Mouse (Mus musculus) MEL (cell line): Measurements from ENCODE around the gene Glipr2. TPM values are rescaled to one million over a fixed set of nuclear protein-coding genes. Genes with fewer than 3 reads are reported as not detected.

Experiments used
- DNase-seq: peaks from one replicate; pipeline ENCODE4 v3.0.0; 2011; ENCODE audit warnings: low read depth, low spot score
- H3K27ac ChIP-seq: 2 replicates; pipeline ENCODE4 v1.5.1; 2012; ENCODE audit warnings: low read depth, mild to moderate bottlenecking, control low read depth, low read length, moderate library complexity; ENCODE audit not compliant: control insufficient read depth
- H3K27me3 ChIP-seq, 2 experiments: fragments of 150-350 bp in 1 of 2; sonication (generic) in 1 of 2; 2 replicates each; pipeline ENCODE4 v1.6.1; 2012; ENCODE audit warnings: low read length in 2 of 2, mild to moderate bottlenecking in 2 of 2, improper control_type of control experiment in 1 of 2, moderate library complexity in 1 of 2; ENCODE audit not compliant: insufficient read depth in 2 of 2, control insufficient read depth in 1 of 2
- H3K36me3 ChIP-seq, 2 experiments: 2 replicates each; pipeline ENCODE4 v1.6.1; 2012 to 2014; ENCODE audit warnings: low read length in 2 of 2, improper control_type of control experiment in 1 of 2, inconsistent platforms in 1 of 2, mild to moderate bottlenecking in 1 of 2; ENCODE audit not compliant: insufficient read depth in 2 of 2, control insufficient read depth in 1 of 2
- H3K4me1 ChIP-seq, 2 experiments: fragments of 150-350 bp in 1 of 2; sonication (generic) in 1 of 2; 2 replicates each; pipeline ENCODE4 v1.6.1; 2012; ENCODE audit warnings: low read length in 2 of 2, improper control_type of control experiment in 1 of 2, mild to moderate bottlenecking in 1 of 2; ENCODE audit not compliant: insufficient read depth in 2 of 2, control insufficient read depth in 1 of 2
- H3K4me3 ChIP-seq, 2 experiments: fragments of 150-350 bp in 1 of 2; sonication (generic) in 1 of 2; 2 replicates each; pipeline ENCODE4 v1.5.1; 2012; ENCODE audit warnings: low read depth in 2 of 2, low read length in 2 of 2, mild to moderate bottlenecking in 2 of 2, moderate library complexity in 2 of 2, control low read depth in 1 of 2, improper control_type of control experiment in 1 of 2; ENCODE audit not compliant: control insufficient read depth in 1 of 2, insufficient read depth in 1 of 2
- H3K79me2 ChIP-seq: 2 replicates; pipeline ENCODE4 v1.6.1; 2012; ENCODE audit warnings: mild to moderate bottlenecking, low read length, moderate library complexity; ENCODE audit not compliant: control insufficient read depth, poor library complexity, insufficient read depth
- H3K9ac ChIP-seq: 2 replicates; pipeline ENCODE4 v1.6.1; 2012; ENCODE audit warnings: low read depth, mild to moderate bottlenecking, control low read depth, low read length, moderate library complexity; ENCODE audit not compliant: control insufficient read depth, poor library complexity, severe bottlenecking
- H3K9me3 ChIP-seq: fragments of 150-350 bp; sonication (generic); replicated peaks from 2 replicates; pipeline ENCODE4 v1.6.1; 2012; ENCODE audit warnings: mild to moderate bottlenecking, low read length, improper control_type of control experiment, moderate library complexity; ENCODE audit not compliant: insufficient read depth
- BHLHE40 ChIP-seq: IDR thresholded peaks from 2 replicates; pipeline ENCODE4 v1.6.1; 2012; ENCODE audit warnings: low read depth, mild to moderate bottlenecking, inconsistent platforms, low read length, improper control_type of control experiment, borderline replicate concordance
- CHD1 ChIP-seq: IDR thresholded peaks from 2 replicates; pipeline ENCODE4 v1.6.1; 2012; ENCODE audit warnings: low read depth, mild to moderate bottlenecking, inconsistent platforms, low read length, improper control_type of control experiment
- CTCF ChIP-seq, 3 experiments: IDR thresholded peaks in 2 of 3; conservative IDR thresholded peaks in 1 of 3; 2 replicates each; pipeline ENCODE4 v1.5.1; 2011 to 2012; ENCODE audit warnings: low read length in 3 of 3, low read depth in 2 of 3, mild to moderate bottlenecking in 2 of 3, improper control_type of control experiment in 1 of 3, inconsistent platforms in 1 of 3, mixed read lengths in 1 of 3, moderate library complexity in 1 of 3; ENCODE audit not compliant: control insufficient read depth in 1 of 3, insufficient read depth in 1 of 3, poor library complexity in 1 of 3, severe bottlenecking in 1 of 3
- E2F4 ChIP-seq: IDR thresholded peaks from 2 replicates; pipeline ENCODE4 v1.6.1; 2011; ENCODE audit warnings: low read depth, low read length, improper control_type of control experiment, borderline replicate concordance
- ELF1 ChIP-seq: IDR thresholded peaks from 2 replicates; pipeline ENCODE4 v1.6.1; 2014; ENCODE audit warnings: low read depth, mild to moderate bottlenecking, inconsistent platforms, low read length, improper control_type of control experiment, moderate library complexity
- EP300 ChIP-seq, 2 experiments: IDR thresholded peaks; 2 replicates each; pipeline ENCODE4 v1.6.1; 2011; ENCODE audit warnings: improper control_type of control experiment in 2 of 2, low read length in 2 of 2, low read depth in 1 of 2, mild to moderate bottlenecking in 1 of 2
- HCFC1 ChIP-seq: IDR thresholded peaks from 2 replicates; pipeline ENCODE4 v1.6.1; 2012; ENCODE audit warnings: low read depth, mild to moderate bottlenecking, inconsistent platforms, low read length, improper control_type of control experiment, moderate library complexity
- KAT2A ChIP-seq: conservative IDR thresholded peaks from 2 replicates; pipeline ENCODE4 v1.6.1; 2012; ENCODE audit warnings: low read depth, low read length, improper control_type of control experiment, inconsistent platforms
- MAFK ChIP-seq: IDR thresholded peaks from 2 replicates; pipeline ENCODE4 v1.6.1; 2011; ENCODE audit warnings: low read depth, mild to moderate bottlenecking, low read length, improper control_type of control experiment, borderline replicate concordance
- MAX ChIP-seq: IDR thresholded peaks from 2 replicates; pipeline ENCODE4 v1.6.1; 2011; ENCODE audit warnings: low read length, improper control_type of control experiment
- MAZ ChIP-seq: IDR thresholded peaks from 2 replicates; pipeline ENCODE4 v1.6.1; 2012; ENCODE audit warnings: low read depth, mild to moderate bottlenecking, inconsistent platforms, low read length, improper control_type of control experiment
- MEF2A ChIP-seq: IDR thresholded peaks from 2 replicates; pipeline ENCODE4 v1.6.1; 2014; ENCODE audit warnings: low read depth, mild to moderate bottlenecking, inconsistent platforms, low read length, improper control_type of control experiment; ENCODE audit not compliant: poor library complexity, insufficient replicate concordance, severe bottlenecking; ENCODE audit errors: extremely low read depth
- MYB ChIP-seq: IDR thresholded peaks from 2 replicates; pipeline ENCODE4 v1.6.1; 2011; ENCODE audit warnings: mild to moderate bottlenecking, low read depth, low read length, improper control_type of control experiment
- MYC ChIP-seq: IDR thresholded peaks from 2 replicates; pipeline ENCODE4 v1.6.1; 2011; ENCODE audit warnings: low read depth, mild to moderate bottlenecking, low read length, improper control_type of control experiment, moderate library complexity
- NELFE ChIP-seq: IDR thresholded peaks from 2 replicates; pipeline ENCODE4 v1.6.1; 2011; ENCODE audit warnings: low read depth, low read length, improper control_type of control experiment
- NRF1 ChIP-seq: IDR thresholded peaks from 2 replicates; pipeline ENCODE4 v1.6.1; 2014; ENCODE audit warnings: low read depth, mild to moderate bottlenecking, inconsistent platforms, low read length, improper control_type of control experiment, moderate library complexity; ENCODE audit not compliant: poor library complexity, insufficient read depth, severe bottlenecking
- POLR2A ChIP-seq, 2 experiments: IDR thresholded peaks; 2 replicates each; pipeline ENCODE4 v1.6.1; 2011 to 2012; ENCODE audit warnings: low read length in 2 of 2, mild to moderate bottlenecking in 2 of 2, control low read depth in 1 of 2, improper control_type of control experiment in 1 of 2, low read depth in 1 of 2, moderate library complexity in 1 of 2; ENCODE audit not compliant: control insufficient read depth in 1 of 2, insufficient read depth in 1 of 2, poor library complexity in 1 of 2
- POLR2AphosphoS5 ChIP-seq: IDR thresholded peaks from 2 replicates; pipeline ENCODE4 v1.6.1; 2012; ENCODE audit warnings: low read depth, borderline replicate concordance, mild to moderate bottlenecking, inconsistent platforms, low read length, moderate library complexity, mixed read lengths
- RAD21 ChIP-seq: IDR thresholded peaks from 2 replicates; pipeline ENCODE4 v1.6.1; 2011; ENCODE audit warnings: mild to moderate bottlenecking, low read depth, low read length, improper control_type of control experiment
- RCOR1 ChIP-seq: IDR thresholded peaks from 2 replicates; pipeline ENCODE4 v1.6.1; 2012; ENCODE audit warnings: low read depth, mild to moderate bottlenecking, inconsistent platforms, low read length, improper control_type of control experiment
- SIN3A ChIP-seq: IDR thresholded peaks from 2 replicates; pipeline ENCODE4 v1.6.1; 2012; ENCODE audit warnings: low read length, improper control_type of control experiment, inconsistent platforms
- SMC3 ChIP-seq: IDR thresholded peaks from 2 replicates; pipeline ENCODE4 v1.6.1; 2011; ENCODE audit warnings: low read depth, low read length, improper control_type of control experiment
- TAL1 ChIP-seq: IDR thresholded peaks from 2 replicates; pipeline ENCODE4 v1.6.1; 2012; ENCODE audit warnings: mild to moderate bottlenecking, inconsistent platforms, low read length, moderate library complexity, mixed read lengths
- TBP ChIP-seq: IDR thresholded peaks from 2 replicates; pipeline ENCODE4 v1.8.0; 2011; ENCODE audit warnings: low read depth, low read length, improper control_type of control experiment
- UBTF ChIP-seq: IDR thresholded peaks from 2 replicates; pipeline ENCODE4 v1.6.1; 2012; ENCODE audit warnings: low read depth, mild to moderate bottlenecking, inconsistent platforms, low read length, improper control_type of control experiment, moderate library complexity, borderline replicate concordance; ENCODE audit not compliant: insufficient read depth
- USF2 ChIP-seq, 2 experiments: IDR thresholded peaks; 2 replicates each; pipeline ENCODE4 v1.6.1; 2011 to 2012; ENCODE audit warnings: improper control_type of control experiment in 2 of 2, low read length in 2 of 2, borderline replicate concordance in 1 of 2, inconsistent platforms in 1 of 2, low read depth in 1 of 2, mild to moderate bottlenecking in 1 of 2; ENCODE audit not compliant: insufficient read depth in 1 of 2
- ZC3H11A ChIP-seq: IDR thresholded peaks from 2 replicates; pipeline ENCODE4 v1.6.1; 2012; ENCODE audit warnings: low read depth, mild to moderate bottlenecking, inconsistent platforms, low read length, improper control_type of control experiment
- ZKSCAN1 ChIP-seq: IDR thresholded peaks from 2 replicates; pipeline ENCODE4 v1.6.1; 2012; ENCODE audit warnings: low read depth, mild to moderate bottlenecking, inconsistent platforms, low read length, improper control_type of control experiment, moderate library complexity
- ZMIZ1 ChIP-seq: IDR thresholded peaks from 2 replicates; pipeline ENCODE4 v1.6.1; 2012; ENCODE audit warnings: low read depth, mild to moderate bottlenecking, inconsistent platforms, low read length, improper control_type of control experiment, moderate library complexity
- ZNF384 ChIP-seq: IDR thresholded peaks from 2 replicates; pipeline ENCODE4 v1.6.1; 2012; ENCODE audit warnings: low read depth, mild to moderate bottlenecking, inconsistent platforms, low read length, improper control_type of control experiment
- polyA plus RNA-seq, 2 experiments: library from polyadenylated mRNA; stranded (reverse) in 1 of 2; unstranded in 1 of 2; fragments of >175 nt in 1 of 2; fragments of >200 nt in 1 of 2; gene quantifications; 2 replicates each; pipeline versions ENCODE4 v1.2.1 to v1.2.4; 2012; ENCODE audit warnings: low replicate concordance in 2 of 2, low read depth in 1 of 2; ENCODE audit not compliant: insufficient read length in 2 of 2, insufficient read depth in 1 of 2, missing spikeins in 1 of 2
- total RNA-seq: library from RNA; depleted of rRNA; stranded (reverse); fragments of 300-350 nt; gene quantifications from 2 replicates; pipeline ENCODE4 v1.2.3, GENCODE M21; 2012; rRNA removed

Glipr2 gene
- total RNA-seq (22.8 and 30.6 TPM in 2 replicates), polyA plus RNA-seq (10 to 100 TPM in 1 of 2 experiments, not detected in 1; 25.0 TPM)

DNA sequence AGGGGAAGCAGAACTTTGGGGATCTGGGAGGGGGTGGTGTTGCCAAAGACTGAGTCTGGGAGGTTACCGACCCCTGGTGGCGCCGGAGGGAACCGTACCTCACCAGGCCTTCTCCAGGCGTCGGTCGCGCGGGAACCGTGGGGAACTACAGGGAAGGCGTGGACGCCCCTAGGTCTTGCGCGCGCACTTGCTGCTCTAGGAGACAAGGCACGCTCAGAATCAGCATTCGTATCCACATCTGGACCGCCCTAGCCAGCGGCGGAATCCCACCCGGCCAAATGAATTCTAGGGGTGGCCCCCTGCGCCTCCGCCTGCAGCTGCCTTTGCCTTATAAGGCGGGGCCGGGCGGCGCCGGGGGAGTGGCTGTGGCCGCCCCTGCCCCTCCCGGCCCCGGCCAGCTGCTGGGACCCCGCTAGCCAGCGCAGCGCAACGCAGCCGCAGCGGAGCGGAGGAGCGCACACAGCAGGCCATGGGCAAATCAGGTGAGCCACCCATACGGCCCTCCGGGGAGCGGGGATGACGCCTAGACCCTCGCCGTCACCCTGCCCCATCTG is at the start of gene Glipr2:
Gene Glipr2 (plus strand): TSS at position 110 of the 554 bp plus-strand sequence.
- peak within 1 kb of the TSS; percentile 60 for H3K27ac ChIP-seq
- peak; percentile 93 for DNase-seq

DNA sequence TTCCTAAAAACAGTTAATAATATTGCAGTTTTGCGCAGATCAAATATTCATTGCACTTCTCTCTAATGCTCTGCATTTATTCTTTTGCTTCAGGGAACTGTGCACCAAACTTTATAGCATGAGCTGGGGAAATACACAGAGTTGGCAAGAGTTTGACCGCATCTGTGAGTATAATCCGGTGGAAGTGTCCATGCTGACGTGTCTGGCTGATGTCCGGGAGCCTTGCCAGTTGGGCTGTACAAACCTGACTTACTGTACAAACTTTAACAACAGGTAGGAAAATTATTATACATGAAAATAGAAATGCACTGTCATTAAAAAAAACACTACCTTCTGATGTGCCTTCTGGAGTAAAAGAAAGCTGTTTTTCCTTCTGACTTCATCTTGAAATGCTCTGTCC is 39.0 kb upstream of the Glipr2 start:
- Histone ChIP-seq H3K9ac (no peak overlapping the region), H3K79me2 (no peaks in the 10 kb centered on the region), H3K36me3 (no peaks in the 10 kb centered on the region), H3K4me1 (no peaks in the 10 kb centered on the region), H3K9me3 (no peaks in the 10 kb centered on the region), H3K4me3 (no peak overlapping the region), H3K27ac (no peak overlapping the region)
- no peak for DNase-seq
- no peak for TF ChIP-seq NELFE
- no peak for TF ChIP-seq EP300 (IDR thresholded peaks at IDR 0.05; ENCODE audit: low read depth in 1 of 2, low read length in 2 of 2)
- TF ChIP-seq MAFK = no peak
- no peak for TF ChIP-seq USF2 (IDR thresholded peaks at IDR 0.05; ENCODE audit: borderline replicate concordance in 1 of 2, insufficient read depth in 1 of 2, low read depth in 1 of 2, low read length in 2 of 2)
- TF ChIP-seq MAZ = no peak
- TF ChIP-seq KAT2A = no peak
- no peak for TF ChIP-seq E2F4
- TF ChIP-seq MEF2A = no peak
- no peak for TF ChIP-seq MYB
- TF ChIP-seq CHD1 = no peak
- no peak for TF ChIP-seq CTCF (IDR thresholded peaks at IDR 0.05 in 2 of 3, conservative IDR thresholded peaks at IDR 0.05 in 1 of 3; ENCODE audit: control insufficient read depth in 1 of 3, insufficient read depth in 1 of 3, low read depth in 2 of 3, low read length in 3 of 3, poor library complexity in 1 of 3, severe bottlenecking in 1 of 3)
- TF ChIP-seq TAL1 = no peak
- TF ChIP-seq RCOR1 = no peak
- TF ChIP-seq MYC = no peak
- no peak for TF ChIP-seq BHLHE40
- TF ChIP-seq SIN3A = no peak
- no peak for TF ChIP-seq ZKSCAN1
- TF ChIP-seq SMC3 = no peak
- TF ChIP-seq ELF1 = no peak
- TF ChIP-seq ZNF384 = no peak
- TF ChIP-seq, all 39 proteins: peak for 0
- no peaks in the 10 kb centered on the region for H3K27me3 ChIP-seq

More for the DNA sequence above, at the start of gene Glipr2:
- Histone ChIP-seq H3K4me1 (peaks cover 17 to 24% of the 10 kb centered on the region in 2 experiments), H3K27me3 (no peaks in the 10 kb centered on the region), H3K9ac (peak within 1 kb of the TSS; percentile 69), H3K9me3 (no peaks in the 10 kb centered on the region), H3K36me3 (peaks cover 0 to 22% of the 10 kb centered on the region in 2 experiments; a peak in 2 of 4 replicates), H3K79me2 (no peaks in the 10 kb centered on the region; the same call in 1 of the 2 replicates), H3K4me3 (peak within 1 kb of the TSS; percentile 65 to 89)
- TF ChIP-seq RAD21 (peak; percentile 58), SMC3 (peak; percentile 69), SIN3A (peak; percentile 40), RCOR1 (no peak), POLR2AphosphoS5 (no peak), ZMIZ1 (0 out of 2 replicates have a peak, but pooled peaks have one; percentile 16), NRF1 (peak; percentile 48), UBTF (no peak), CTCF (IDR thresholded peaks at IDR 0.05 in 2 of 3, conservative IDR thresholded peaks at IDR 0.05 in 1 of 3; ENCODE audit: control insufficient read depth in 1 of 3, insufficient read depth in 1 of 3, low read depth in 2 of 3, low read length in 3 of 3, poor library complexity in 1 of 3, severe bottlenecking in 1 of 3) (peak; percentile 80 to 82 (median 81)), ZC3H11A (peak; percentile 48; the same call in 1 of the 2 replicates), ZKSCAN1 (no peak), TBP (peak; percentile 29; the same call in 1 of the 2 replicates), MAX (peak; percentile 55; the same call in 1 of the 2 replicates), HCFC1 (peak; percentile 40; the same call in 1 of the 2 replicates), MAZ (peak; percentile 38; the same call in 1 of the 2 replicates), E2F4 (0 out of 2 replicates have a peak, but pooled peaks have one; percentile 31), POLR2A (IDR thresholded peaks at IDR 0.05; ENCODE audit: control insufficient read depth in 1 of 2, insufficient read depth in 1 of 2, low read depth in 1 of 2, low read length in 2 of 2, poor library complexity in 1 of 2) (peak; percentile 47 to 50; a peak in 2 of 4 replicates), MEF2A (no peak)
